Mouse (Mus musculus) embryonic facial prominence, embryonic 12.5 days (tissue): ENCODE measurements at regions not wholly inside any gene's neighbourhood (a gene's known extent, or its start where the extent isn't known, plus 50 kb on each side); places are given as distances from the start of the nearest gene placed in this dataset.

ENCODE experiments used
- ATAC-seq: fragments of 200-750 bp; cut with Nextera tagmentation; 2 replicates; pipeline ENCODE4 v1.8.0; 2017; ENCODE audit not compliant: insufficient number of reproducible peaks, insufficient read depth, low FRiP score, low TSS enrichment
- H3K27ac ChIP-seq: fragments of 300-500 bp; sonication (generic); 2 replicates; pipeline ENCODE4 v1.5.1; 2016; ENCODE audit warnings: mild to moderate bottlenecking
- H3K27me3 ChIP-seq: fragments of 300-500 bp; sonication (generic); 2 replicates; pipeline ENCODE4 v1.6.1; 2016; ENCODE audit warnings: mild to moderate bottlenecking, moderate library complexity
- H3K36me3 ChIP-seq: fragments of 300-500 bp; sonication (generic); 2 replicates; pipeline ENCODE4 v1.6.1; 2016; ENCODE audit warnings: mild to moderate bottlenecking
- H3K4me1 ChIP-seq: fragments of 300-500 bp; sonication (generic); 2 replicates; pipeline ENCODE4 v1.6.1; 2016
- H3K4me2 ChIP-seq: fragments of 300-500 bp; sonication (generic); replicated peaks from 2 replicates; pipeline ENCODE4 v1.6.1; 2016; ENCODE audit warnings: mild to moderate bottlenecking, moderate library complexity
- H3K4me3 ChIP-seq: fragments of 300-500 bp; sonication (generic); 2 replicates; pipeline ENCODE4 v1.5.1; 2016; ENCODE audit warnings: mild to moderate bottlenecking
- H3K9ac ChIP-seq: fragments of 300-500 bp; sonication (generic); 2 replicates; pipeline ENCODE4 v1.6.1; 2016; ENCODE audit warnings: mild to moderate bottlenecking, moderate library complexity
- H3K9me3 ChIP-seq: fragments of 300-500 bp; sonication (generic); 2 replicates; pipeline ENCODE4 v1.6.1; 2016; ENCODE audit warnings: mild to moderate bottlenecking, moderate library complexity
- WGBS: fragments of 180-500 bp; shearing (Covaris S2); methylation state at CpG from one replicate; pipeline ENCODE4 v1.1.7; 2016; 5-methylcytosine and 5-hydroxymethylcytosine counted together

GRCm38 (mm10) chr4:106096130-106096529 lies 219.9 kb upstream of the Usp24 start:
- Histone ChIP-seq H3K4me2 (no peak overlapping the region), H3K27me3 (no peaks in the 10 kb centered on the region), H3K9ac (no peak overlapping the region), H3K27ac (no peak overlapping the region), H3K4me1 (peaks cover 37% of the 10 kb centered on the region), H3K4me3 (no peak overlapping the region), H3K9me3 (no peaks in the 10 kb centered on the region), H3K36me3 (no peaks in the 10 kb centered on the region)
- 57% methylated on average over 3 of the region's 3 CpGs for WGBS
- ATAC-seq = no peak

GRCm38 (mm10) chr4:106097846-106098245 lies 218.2 kb upstream of the Usp24 start:
- Histone ChIP-seq H3K4me2 (no peak overlapping the region), H3K27ac (no peak overlapping the region), H3K4me3 (no peak overlapping the region), H3K9ac (no peak overlapping the region), H3K36me3 (no peaks in the 10 kb centered on the region), H3K27me3 (no peaks in the 10 kb centered on the region), H3K9me3 (no peaks in the 10 kb centered on the region), H3K4me1 (peaks cover 41% of the 10 kb centered on the region)
- 88% methylated on average over 1 of the region's 1 CpGs for WGBS
- no peak for ATAC-seq

DNA sequence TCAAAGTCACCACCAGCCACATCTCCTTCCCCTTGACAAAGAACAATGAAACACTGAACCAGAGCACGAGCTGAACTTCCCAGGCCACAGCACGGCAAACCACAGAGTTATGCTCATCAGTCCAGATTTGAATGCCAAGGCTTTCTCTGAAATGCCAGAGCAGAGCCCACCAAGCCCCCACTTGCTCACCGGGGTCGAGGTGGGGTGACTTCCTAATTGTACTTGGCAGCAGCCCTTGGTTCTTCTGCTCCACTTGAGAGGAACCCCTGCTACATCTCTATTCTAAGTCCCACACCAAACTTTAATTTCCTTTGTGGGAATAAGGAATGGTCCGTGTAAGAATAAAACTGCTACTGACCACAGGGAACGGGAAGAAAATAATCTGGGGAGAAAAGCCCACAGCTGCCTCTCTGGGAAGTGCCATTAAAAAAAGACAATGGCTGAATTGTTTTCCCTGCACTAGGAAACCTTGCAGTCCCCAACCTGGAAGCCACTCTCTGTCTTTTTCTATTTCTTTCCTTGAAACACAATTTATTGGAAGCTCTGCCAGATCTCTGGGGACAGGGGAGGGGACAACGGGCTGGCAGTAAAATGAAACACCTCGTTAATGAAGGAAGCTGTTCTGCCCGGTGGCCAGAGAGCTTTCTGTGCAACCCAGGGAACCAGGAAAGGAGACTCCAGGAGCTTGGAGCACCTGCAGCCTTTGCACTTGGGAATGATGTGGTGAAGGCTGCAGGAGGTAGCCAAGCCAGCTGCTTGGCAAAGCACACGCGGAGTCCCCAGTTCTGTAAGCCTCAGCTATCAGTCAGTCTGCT lies 215.6 kb upstream of the Usp24 start:
- H3K27ac ChIP-seq = peak overlapping the region; percentile 30; the same call in 1 of the 2 replicates
- H3K9me3 ChIP-seq = no peaks in the 10 kb centered on the region
- H3K36me3 ChIP-seq = no peaks in the 10 kb centered on the region
- no peak overlapping the region for H3K4me2 ChIP-seq
- ATAC-seq = no peak
- H3K27me3 ChIP-seq = no peaks in the 10 kb centered on the region
- no peak overlapping the region for H3K9ac ChIP-seq
- WGBS = 38% methylated on average over 11 of the region's 11 CpGs
- H3K4me1 ChIP-seq = peaks cover 54% of the 10 kb centered on the region
- no peak overlapping the region for H3K4me3 ChIP-seq

DNA sequence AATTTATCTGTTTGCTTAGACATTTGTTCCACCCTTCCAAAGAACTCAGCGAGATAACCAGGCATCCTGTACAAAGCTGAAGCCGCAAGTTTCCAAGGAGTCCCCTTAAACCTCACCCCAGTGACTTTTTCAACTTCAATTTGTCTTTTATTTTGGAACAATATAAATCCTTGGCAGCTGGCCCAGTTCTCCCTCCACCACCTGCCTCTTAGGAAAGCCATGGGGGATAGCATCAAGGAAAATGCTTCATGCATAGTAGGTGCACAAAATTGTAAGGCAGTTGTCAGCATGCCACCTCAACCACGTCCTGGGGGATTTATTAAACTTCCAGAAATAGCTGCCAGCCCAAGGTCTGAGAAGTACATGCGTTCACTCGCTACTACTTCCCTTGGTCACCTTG lies 214.1 kb upstream of the Usp24 start:
- ATAC-seq = no peak
- H3K4me2 ChIP-seq = peak overlapping the region; percentile 32

GRCm38 (mm10) chr4:106102451-106102977 lies 213.5 kb upstream of the Usp24 start:
- Histone ChIP-seq H3K27me3 (no peaks in the 10 kb centered on the region), H3K9me3 (no peaks in the 10 kb centered on the region), H3K27ac (peak overlapping the region; percentile 80), H3K4me3 (no peak overlapping the region), H3K4me2 (peak overlapping the region; percentile 32), H3K36me3 (no peaks in the 10 kb centered on the region), H3K9ac (no peak overlapping the region), H3K4me1 (peaks cover 51% of the 10 kb centered on the region)
- peak; percentile 50; the same call in 1 of the 2 replicates for ATAC-seq
- WGBS = 19% methylated on average over 7 of the region's 7 CpGs

More for the DNA sequence above, 214.1 kb upstream of the Usp24 start:
- WGBS = 19% methylated on average over 5 of the region's 5 CpGs
- no peaks in the 10 kb centered on the region for H3K36me3 ChIP-seq
- no peak overlapping the region for H3K4me3 ChIP-seq
- H3K4me1 ChIP-seq = peaks cover 51% of the 10 kb centered on the region
- no peak overlapping the region for H3K9ac ChIP-seq
- no peaks in the 10 kb centered on the region for H3K27me3 ChIP-seq
- no peaks in the 10 kb centered on the region for H3K9me3 ChIP-seq
- peak overlapping the region; percentile 80 for H3K27ac ChIP-seq

DNA sequence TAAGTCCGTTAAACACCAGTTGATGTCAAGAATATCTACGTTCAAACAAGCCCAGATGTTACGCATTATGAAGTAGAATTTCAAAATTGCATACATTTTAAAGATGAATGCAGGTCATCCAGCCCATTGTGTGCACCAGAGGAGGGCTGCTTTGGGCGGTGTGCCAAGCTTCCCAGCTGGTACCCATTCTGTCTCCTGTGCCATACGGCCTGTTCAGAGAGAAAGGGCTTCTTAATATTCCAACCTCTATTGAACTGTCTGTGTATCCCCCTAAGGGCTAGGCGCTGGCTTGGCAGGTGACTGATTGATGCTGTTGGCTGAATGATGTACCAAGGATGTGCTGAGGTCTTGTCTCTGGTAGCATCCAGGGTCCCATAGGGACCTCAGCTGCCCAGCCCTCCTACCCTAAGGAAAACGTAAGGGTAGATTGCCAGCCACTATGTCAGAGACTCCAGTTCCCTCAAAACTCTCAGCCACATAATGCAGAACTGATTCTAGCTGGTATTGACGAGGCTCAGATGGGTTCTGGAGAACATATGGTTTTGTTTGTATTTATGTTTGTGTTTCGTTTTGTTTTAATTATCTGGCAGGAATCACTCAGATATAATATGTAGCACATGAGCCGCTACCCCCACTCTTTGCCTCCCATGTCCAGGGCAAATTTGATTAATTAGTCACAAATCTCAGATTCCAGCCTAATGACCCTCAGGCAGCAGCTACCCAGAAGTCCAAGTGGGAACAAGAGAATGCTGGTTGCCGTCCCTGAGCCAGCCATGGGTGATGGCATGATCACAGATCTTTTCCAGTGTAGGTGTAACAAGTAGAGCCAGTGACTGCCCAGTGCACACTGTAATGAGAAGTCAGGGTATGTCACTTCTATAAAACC lies 212.0 kb upstream of the Usp24 start:
- 39% methylated on average over 11 of the region's 11 CpGs for WGBS
- Histone ChIP-seq H3K27ac (peak overlapping the region; percentile 80), H3K36me3 (no peaks in the 10 kb centered on the region), H3K4me3 (no peak overlapping the region), H3K9ac (no peak overlapping the region), H3K9me3 (no peaks in the 10 kb centered on the region), H3K4me1 (peaks cover 51% of the 10 kb centered on the region), H3K4me2 (no peak overlapping the region), H3K27me3 (no peaks in the 10 kb centered on the region)
- ATAC-seq = peak; percentile 77; the same call in 1 of the 2 replicates

- H3K27ac ChIP-seq = no peak overlapping the region
- H3K36me3 ChIP-seq = no peaks in the 10 kb centered on the region
- no peaks in the 10 kb centered on the region for H3K27me3 ChIP-seq
- H3K9me3 ChIP-seq = no peaks in the 10 kb centered on the region
- H3K4me3 ChIP-seq = no peak overlapping the region
- no peak overlapping the region for H3K9ac ChIP-seq
- no peaks in the 10 kb centered on the region; the same call in 1 of the 2 replicates for H3K4me1 ChIP-seq
- H3K4me2 ChIP-seq = no peak overlapping the region
- no peak for ATAC-seq
These were observed 203.0 kb upstream of the Usp24 start for GRCm38 (mm10) chr4:106112981-106113380.

DNA sequence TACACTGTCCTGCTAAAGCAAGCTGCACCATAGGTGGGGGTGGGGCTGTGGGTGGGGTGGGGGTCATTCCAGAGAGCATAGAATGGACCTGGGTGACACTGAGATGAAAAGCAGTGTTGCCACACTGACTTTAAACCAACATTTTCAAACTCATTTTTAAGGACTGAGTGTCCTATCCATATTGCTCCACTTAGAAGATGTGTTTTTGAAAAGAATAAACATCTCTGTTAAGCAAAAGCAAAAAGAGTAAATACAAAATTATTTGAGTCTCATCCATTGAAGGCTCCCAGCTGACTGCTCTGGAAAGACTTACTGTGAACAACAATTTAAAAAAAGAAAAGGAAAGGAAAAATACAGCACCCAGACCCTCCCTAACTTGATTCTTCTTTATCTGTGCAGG lies 202.3 kb upstream of the Usp24 start:
- H3K9ac ChIP-seq = no peak overlapping the region
- no peaks in the 10 kb centered on the region for H3K9me3 ChIP-seq
- no peaks in the 10 kb centered on the region for H3K27me3 ChIP-seq
- H3K36me3 ChIP-seq = no peaks in the 10 kb centered on the region
- no peak for ATAC-seq
- H3K27ac ChIP-seq = no peak overlapping the region
- no peak overlapping the region for H3K4me2 ChIP-seq
- H3K4me1 ChIP-seq = no peaks in the 10 kb centered on the region; the same call in 1 of the 2 replicates
- no peak overlapping the region for H3K4me3 ChIP-seq

- WGBS = 74% methylated on average over 7 of the region's 7 CpGs
- no peaks in the 10 kb centered on the region for H3K36me3 ChIP-seq
These were observed 199.4 kb upstream of the Usp24 start for GRCm38 (mm10) chr4:106116611-106117010.

GRCm38 (mm10) chr4:106121306-106121705 lies 194.7 kb upstream of the Usp24 start:
- ATAC-seq = no peak
- no peak overlapping the region for H3K27ac ChIP-seq
- H3K4me2 ChIP-seq = no peak overlapping the region
- no peaks in the 10 kb centered on the region for H3K27me3 ChIP-seq
- no peak overlapping the region for H3K4me3 ChIP-seq
- no peak overlapping the region for H3K9ac ChIP-seq
- no peaks in the 10 kb centered on the region for H3K36me3 ChIP-seq
- WGBS = 89% methylated on average over 1 of the region's 1 CpGs
- H3K9me3 ChIP-seq = no peaks in the 10 kb centered on the region
- no peaks in the 10 kb centered on the region for H3K4me1 ChIP-seq

More at GRCm38 (mm10) chr4:106116611-106117010, 199.4 kb upstream of the Usp24 start:
- H3K27me3 ChIP-seq = no peaks in the 10 kb centered on the region
- H3K4me3 ChIP-seq = no peak overlapping the region
- no peaks in the 10 kb centered on the region for H3K9me3 ChIP-seq
- H3K4me1 ChIP-seq = no peaks in the 10 kb centered on the region; the same call in 1 of the 2 replicates
- no peak overlapping the region for H3K4me2 ChIP-seq
- H3K27ac ChIP-seq = no peak overlapping the region
- H3K9ac ChIP-seq = no peak overlapping the region
- no peak for ATAC-seq

GRCm38 (mm10) chr4:106123038-106123654 lies 192.9 kb upstream of the Usp24 start:
- Histone ChIP-seq H3K4me3 (no peak overlapping the region), H3K4me1 (0 out of 2 replicates have a peak, but pooled peaks cover 3% of the 10 kb centered on the region), H3K9me3 (no peaks in the 10 kb centered on the region), H3K9ac (no peak overlapping the region), H3K27me3 (no peaks in the 10 kb centered on the region), H3K36me3 (no peaks in the 10 kb centered on the region), H3K27ac (0 out of 2 replicates have a peak overlapping the region, but pooled peaks have one; percentile 17), H3K4me2 (no peak overlapping the region)
- 85% methylated on average over 8 of the region's 8 CpGs for WGBS
- ATAC-seq = no peak
